Comparison of ENCODE assay signal across 8 mouse cellular contexts in genomic region chr11:117986126-117987031, GRCm38 (mm10). TPM values are rescaled to one million over a fixed set of nuclear protein-coding genes. Genes with fewer than 3 reads are reported as not detected.
DNase-seq lines count a peak whose midpoint lies in the region; ATAC-seq and TF ChIP-seq lines count a peak whose summit lies in the region.

Pgs1 (plus strand) TSS chr11:117986292.

- H3K27ac ChIP-seq in hindbrain, embryonic 13.5 days, result peak within 1 kb of the TSS; percentile 95

- H3K27me3 ChIP-seq in Patski, result no peaks in the 10 kb centered on the region
- no peaks in the 10 kb centered on the region for H3K27me3 ChIP-seq in hindbrain, embryonic 13.5 days

- H3K4me1 ChIP-seq in hindbrain, embryonic 13.5 days (replicated peaks), result peaks cover 49% of the 10 kb centered on the region

- POLR2A ChIA-PET in Patski (lab: Charles Lee), result interaction anchor here (0.9 to 4.9 kb wide), 9 partner anchors 12 to 39 kb away, joined by 3 to 36 read pairs (median 5); partner anchors contain the start of gene Socs3

- 5% methylated on average over 47 of the region's 51 CpGs for WGBS in hindbrain, embryonic 13.5 days

- in situ Hi-C loops in Patski (cut with MboI; ENCODE audit: low pct_unique_long_range_greater_than_20kb), result no loop called here

- CTCF ChIA-PET in Patski (lab: Charles Lee), result interaction anchor here (1.0 to 3.2 kb wide), 5 partner anchors 9 to 117 kb away, joined by 3 to 12 read pairs (median 6); partner anchors contain the start of gene Socs3

- no peaks in the 10 kb centered on the region for H3K9me3 ChIP-seq in hindbrain, embryonic 13.5 days

- no peaks in the 10 kb centered on the region for H3K36me3 ChIP-seq in hindbrain, embryonic 13.5 days

- peak within 1 kb of the TSS; percentile 100 for H3K4me3 ChIP-seq in hindbrain, embryonic 13.5 days

- ATAC-seq in Patski, result peak; percentile 10
- ATAC-seq in hindbrain, embryonic 13.5 days (ENCODE audit: low FRiP score), result peak; percentile 91

- no peak for TF ChIP-seq CTCF in Patski (IDR thresholded peaks at IDR 0.05)

- peak within 1 kb of the TSS; percentile 85 for H3K4me2 ChIP-seq in hindbrain, embryonic 13.5 days

- peak within 1 kb of the TSS; percentile 97 for H3K9ac ChIP-seq in hindbrain, embryonic 13.5 days

- no peak for DNase-seq in Patski (ENCODE audit: low read depth, low spot score)
- peak; percentile 95 for DNase-seq in cerebellum, postnatal 14 days
- peak; percentile 78 to 85 for DNase-seq in frontal cortex, postnatal 25 days (ENCODE audit: low spot score in 2 of 2)
- DNase-seq in layer of hippocampus, postnatal 36 days, result peak; percentile 92 to 93
- peak; percentile 94 for DNase-seq in lung, postnatal 36 days
- DNase-seq in retina, embryonic 14.5 days (ENCODE audit: low spot score), result peak; percentile 96
- DNase-seq in thymus, postnatal 36 days, result peak; percentile 92 to 93

RNA-seq across cellular contexts. Expression of gene Pgs1, which starts in this region (rescaled TPM):
- polyA plus RNA-seq in Patski (2021), result 120 TPM
- 47.4 and 47.6 TPM in 2 replicates for polyA plus RNA-seq in hindbrain, embryonic 13.5 days (2015; fragmentation: Nextera tagmentation; extraction: Ambion mirVana)
- 10 to 100 TPM; 75.1 to 79.4 TPM for total RNA-seq in layer of hippocampus, postnatal 36 days (2021)
